ENCODE assay signal across 8 mouse cellular contexts in genomic region chr10:86021408-86021748, GRCm38 (mm10). TPM values are rescaled to one million over a fixed set of nuclear protein-coding genes. Genes with fewer than 3 reads are reported as not detected.
DNase-seq lines count a peak whose midpoint lies in the region; ATAC-seq and TF ChIP-seq lines count a peak whose summit lies in the region.

No protein-coding gene starts in this region.

- DNase-seq in lung, postnatal 14 days: no peak
- DNase-seq in limb, embryonic 14.5 days (ENCODE audit: low spot score): no peak
- no peak for DNase-seq in thymus, postnatal 14 days
- no peak for DNase-seq in adrenal gland, postnatal 14 days
- DNase-seq in cerebellum, adult 11 months: no peak

- no peak; the same call in 1 of the 2 replicates for ATAC-seq in lung, embryonic 15.5 days (ENCODE audit: borderline replicate concordance, extremely low read depth, low FRiP score, low TSS enrichment)
- ATAC-seq in limb, embryonic 14.5 days (ENCODE audit: low FRiP score, low read depth): no peak
- ATAC-seq in stomach, embryonic 14.5 days (ENCODE audit: insufficient number of reproducible peaks, insufficient read depth, low FRiP score, low read depth): peak; percentile 30

- TF ChIP-seq POLR2A in limb, embryonic 14.5 days (IDR thresholded peaks at IDR 0.05; ENCODE audit: borderline replicate concordance, extremely low read depth, insufficient read depth, insufficient read length): no peak

- 0% methylated on average over 3 of the region's 3 CpGs for WGBS in lung, embryonic 15.5 days
- WGBS in limb, embryonic 14.5 days: 1% methylated on average over 3 of the region's 3 CpGs
- WGBS in stomach, embryonic 14.5 days: 0% methylated on average over 3 of the region's 3 CpGs

- no peaks in the 10 kb centered on the region for H3K27me3 ChIP-seq in lung, embryonic 15.5 days
- H3K27me3 ChIP-seq in erythroblast, embryonic 14.5 days (ENCODE audit: control insufficient read depth): peaks cover 4% of the 10 kb centered on the region
- no peaks in the 10 kb centered on the region for H3K27me3 ChIP-seq in limb, embryonic 14.5 days (ENCODE audit: control insufficient read depth, insufficient read depth, low read length)
- no peaks in the 10 kb centered on the region for H3K27me3 ChIP-seq in stomach, embryonic 14.5 days (ENCODE audit: control insufficient read depth, insufficient read depth, low read length)

- H3K9ac ChIP-seq in lung, embryonic 15.5 days: no peak overlapping the region
- 0 out of 2 replicates have a peak overlapping the region, but pooled peaks have one; percentile 87 for H3K9ac ChIP-seq in limb, embryonic 14.5 days (ENCODE audit: low read depth, low read length, severe bottlenecking)
- no peak overlapping the region for H3K9ac ChIP-seq in stomach, embryonic 14.5 days (replicated peaks; ENCODE audit: low read depth, low read length)

- no peaks in the 10 kb centered on the region for H3K9me3 ChIP-seq in lung, embryonic 15.5 days
- no peaks in the 10 kb centered on the region for H3K9me3 ChIP-seq in erythroblast, embryonic 14.5 days (ENCODE audit: control insufficient read depth, low read length)
- H3K9me3 ChIP-seq in limb, embryonic 14.5 days (ENCODE audit: control insufficient read depth, low read length): no peaks in the 10 kb centered on the region
- H3K9me3 ChIP-seq in stomach, embryonic 14.5 days (ENCODE audit: control insufficient read depth, low read depth, low read length): no peaks in the 10 kb centered on the region

- H3K4me3 ChIP-seq in lung, embryonic 15.5 days: peak overlapping the region; percentile 98
- H3K4me3 ChIP-seq in erythroblast, embryonic 14.5 days (replicated peaks): peak overlapping the region; percentile 91
- H3K4me3 ChIP-seq in limb, embryonic 14.5 days (replicated peaks; ENCODE audit: low read length): peak overlapping the region; percentile 91
- peak overlapping the region; percentile 87 for H3K4me3 ChIP-seq in stomach, embryonic 14.5 days (ENCODE audit: low read depth, low read length)

- H3K4me1 ChIP-seq in lung, embryonic 15.5 days: peaks cover 13% of the 10 kb centered on the region
- H3K4me1 ChIP-seq in erythroblast, embryonic 14.5 days (ENCODE audit: control insufficient read depth): peaks cover 41% of the 10 kb centered on the region
- H3K4me1 ChIP-seq in limb, embryonic 14.5 days (ENCODE audit: control insufficient read depth, insufficient read depth, low read length): no peaks in the 10 kb centered on the region
- no peaks in the 10 kb centered on the region for H3K4me1 ChIP-seq in stomach, embryonic 14.5 days (ENCODE audit: control insufficient read depth, insufficient read depth, low read length)

- no peaks in the 10 kb centered on the region for H3K36me3 ChIP-seq in lung, embryonic 15.5 days
- H3K36me3 ChIP-seq in erythroblast, embryonic 14.5 days (ENCODE audit: control insufficient read depth): peaks cover 28% of the 10 kb centered on the region
- H3K36me3 ChIP-seq in limb, embryonic 14.5 days (ENCODE audit: control insufficient read depth, insufficient read depth, low read length): no peaks in the 10 kb centered on the region
- H3K36me3 ChIP-seq in stomach, embryonic 14.5 days (ENCODE audit: control insufficient read depth, insufficient read depth, low read length): no peaks in the 10 kb centered on the region

- no peak overlapping the region for H3K27ac ChIP-seq in lung, embryonic 15.5 days
- H3K27ac ChIP-seq in limb, embryonic 14.5 days (replicated peaks; ENCODE audit: low read depth, low read length): no peak overlapping the region
- H3K27ac ChIP-seq in stomach, embryonic 14.5 days (ENCODE audit: low read length): no peak overlapping the region

- peak overlapping the region; percentile 73 for H3K4me2 ChIP-seq in lung, embryonic 15.5 days
- H3K4me2 ChIP-seq in limb, embryonic 14.5 days (replicated peaks; ENCODE audit: low read depth, low read length, severe bottlenecking): peak overlapping the region; percentile 72; the same call in 1 of the 2 replicates
- H3K4me2 ChIP-seq in stomach, embryonic 14.5 days (replicated peaks; ENCODE audit: low read depth, low read length): peak overlapping the region; percentile 66

RNA-seq across cellular contexts. Expression of gene Fbxo7, which starts 0.4 kb away (rescaled TPM):
- polyA plus RNA-seq in lung, embryonic 15.5 days (2015; fragmentation: Nextera tagmentation; extraction: Ambion mirVana): 22.9 and 26.4 TPM in 2 replicates
- polyA plus RNA-seq in erythroblast, embryonic 14.5 days (2012): 11.6 and 14.1 TPM in 2 replicates
- 33.7 and 41.9 TPM in 2 replicates for polyA plus RNA-seq in limb, embryonic 14.5 days (2012; rRNA removed)
- polyA plus RNA-seq in limb, embryonic 14.5 days (2014; fragmentation: Nextera tagmentation; extraction: Ambion mirVana): 31.2 and 32.4 TPM in 2 replicates
- polyA plus RNA-seq in stomach, embryonic 14.5 days (2014; fragmentation: Nextera tagmentation; extraction: Ambion mirVana): 34.3 and 37.6 TPM in 2 replicates
- 21.9 and 25.5 TPM in 2 replicates for total RNA-seq in adrenal gland, postnatal 14 days (2021)

RNA-seq across cellular contexts. Expression of gene Bpifc, which starts 9.7 kb away (rescaled TPM):
- polyA plus RNA-seq in lung, embryonic 15.5 days (2015; fragmentation: Nextera tagmentation; extraction: Ambion mirVana): 0.13 and 0.22 TPM in 2 replicates
- polyA plus RNA-seq in erythroblast, embryonic 14.5 days (2012): not detected in 2 replicates
- polyA plus RNA-seq in limb, embryonic 14.5 days (2012; rRNA removed): 4.0 TPM in 2 replicates
- 6.3 and 9.4 TPM in 2 replicates for polyA plus RNA-seq in limb, embryonic 14.5 days (2014; fragmentation: Nextera tagmentation; extraction: Ambion mirVana)
- 0.23 TPM in 1 of 2 replicates, not detected in the other for polyA plus RNA-seq in stomach, embryonic 14.5 days (2014; fragmentation: Nextera tagmentation; extraction: Ambion mirVana)
- 0.41 and 0.56 TPM in 2 replicates for total RNA-seq in adrenal gland, postnatal 14 days (2021)
